Mouse (Mus musculus): ENCODE measurements around the gene Itpr1.

Gene Itpr1

DNA sequence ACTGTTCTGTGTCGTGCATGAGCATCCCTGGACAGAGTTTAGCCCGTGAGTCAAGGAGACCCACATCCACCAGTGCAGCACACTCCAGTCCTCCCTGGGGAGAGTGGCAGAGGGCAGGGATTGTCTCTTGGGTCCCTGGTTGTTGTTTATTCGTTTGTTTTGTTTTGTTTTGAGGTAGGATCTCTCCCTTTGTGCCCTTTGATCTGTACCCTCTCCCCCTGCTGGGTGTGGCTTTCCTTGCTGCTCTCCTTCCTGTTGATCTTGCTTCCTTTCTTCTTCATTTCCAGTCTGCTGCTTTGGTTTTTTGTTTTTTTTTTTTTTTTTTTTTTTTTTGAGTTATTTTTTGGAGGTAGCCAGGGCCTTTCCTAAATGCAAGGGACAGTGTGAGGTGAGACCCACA lies 299.2 kb downstream of the Itpr1 start:
- no peak for DNase-seq (ENCODE audit: low spot score in 2 of 2)

- DNase-seq (ENCODE audit: low spot score in 2 of 2): no peak
Observed at GRCm38 (mm10) chr6:108512994-108513393, 300.1 kb downstream of the Itpr1 start.

DNA sequence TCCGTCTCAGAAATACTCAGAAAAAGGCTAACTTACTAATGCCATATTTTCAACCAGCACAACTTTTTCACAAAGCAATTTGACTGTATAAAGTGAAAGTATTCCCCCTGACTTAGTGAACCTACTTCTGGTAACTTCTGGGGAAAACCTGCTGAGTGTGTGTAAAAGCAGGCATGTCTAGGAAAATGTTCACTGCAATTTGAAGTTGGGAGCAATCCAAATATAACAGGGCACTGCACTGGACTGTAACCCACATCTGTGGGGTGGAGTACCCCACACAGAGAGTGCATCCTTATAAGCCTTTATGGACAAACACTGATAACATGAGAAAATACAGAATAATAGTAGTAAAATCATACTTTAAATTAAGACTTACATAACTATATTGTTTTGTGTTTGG lies 303.4 kb downstream of the Itpr1 start:
- no peak for DNase-seq (ENCODE audit: low spot score in 2 of 2)

GRCm38 (mm10) chr6:108517241-108517981 lies 304.5 kb downstream of the Itpr1 start:
- no peak for DNase-seq (ENCODE audit: low spot score in 2 of 2)

GRCm38 (mm10) chr6:108517986-108518385 lies 305.1 kb downstream of the Itpr1 start:
- no peak for DNase-seq (ENCODE audit: low spot score in 2 of 2)

DNA sequence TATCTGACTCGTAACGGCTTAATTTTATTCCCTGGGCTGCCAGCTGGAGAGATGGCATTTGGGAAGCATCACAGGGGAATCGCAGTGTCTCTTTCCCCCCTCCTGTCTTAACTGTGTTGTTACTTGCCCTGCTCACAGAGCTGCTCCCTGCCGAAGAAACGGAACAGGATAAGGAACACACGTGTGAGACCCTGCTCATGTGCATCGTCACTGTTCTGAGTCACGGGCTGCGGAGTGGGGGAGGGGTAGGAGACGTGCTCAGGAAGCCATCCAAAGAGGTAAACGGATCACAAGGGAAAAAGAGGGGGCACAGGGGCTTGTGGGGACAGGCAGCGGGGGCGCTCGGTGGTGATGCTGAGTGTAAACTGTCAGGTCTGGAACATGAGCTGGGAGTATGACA lies 305.7 kb downstream of the Itpr1 start:
- DNase-seq (ENCODE audit: low spot score in 2 of 2): no peak

GRCm38 (mm10) chr6:108519327-108519726 lies 306.4 kb downstream of the Itpr1 start:
- DNase-seq (ENCODE audit: low spot score in 2 of 2): no peak

- no peak for DNase-seq (ENCODE audit: low spot score in 2 of 2)
Observed at GRCm38 (mm10) chr6:108523956-108524616, 311.2 kb downstream of the Itpr1 start.

DNA sequence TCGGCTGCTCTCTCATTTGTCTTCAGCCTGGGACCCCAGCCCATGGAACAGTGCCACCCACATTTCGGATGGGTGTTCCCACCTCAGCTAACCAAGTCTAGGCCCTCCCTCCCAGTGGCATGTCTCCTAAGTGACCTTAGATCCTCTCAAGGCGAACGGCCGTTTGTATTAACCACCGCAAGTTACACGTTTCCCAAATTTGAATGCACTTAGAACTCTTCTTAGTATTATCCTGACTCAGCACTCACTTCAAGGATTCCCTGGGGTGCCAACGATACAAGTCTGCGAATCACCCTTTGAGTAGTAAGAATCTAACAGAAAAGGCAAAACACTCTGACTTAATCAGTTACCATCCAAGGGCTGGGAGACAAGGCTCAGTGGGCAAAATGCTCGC lies 311.7 kb downstream of the Itpr1 start:
- no peak for DNase-seq (ENCODE audit: low spot score in 2 of 2)

- DNase-seq (ENCODE audit: low spot score in 2 of 2): no peak
Observed at GRCm38 (mm10) chr6:108527560-108527959, 314.7 kb downstream of the Itpr1 start.

GRCm38 (mm10) chr6:108527993-108528392 lies 315.1 kb downstream of the Itpr1 start:
- no peak for DNase-seq (ENCODE audit: low spot score in 2 of 2)

DNA sequence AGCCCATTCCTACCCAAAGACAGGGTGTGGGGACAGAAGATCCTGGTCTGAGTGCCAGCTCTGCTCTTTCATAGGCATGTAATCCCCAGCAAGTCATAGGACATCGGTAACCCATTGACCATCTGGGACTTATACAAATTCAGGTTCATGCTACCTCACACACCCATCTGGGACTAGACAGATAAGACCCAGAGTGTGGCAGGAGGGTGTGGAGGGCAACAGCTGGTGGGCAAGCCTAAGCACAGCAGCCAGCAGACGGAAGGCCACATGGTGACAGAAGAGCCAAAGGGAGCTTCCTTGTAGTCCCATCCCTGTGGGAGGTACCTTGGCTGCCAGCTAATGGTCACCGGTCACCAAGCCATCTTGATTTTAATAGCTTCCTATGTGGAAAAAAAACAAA lies 316.3 kb downstream of the Itpr1 start:
- peak; percentile 74 to 82 for DNase-seq (ENCODE audit: low spot score in 2 of 2)

DNA sequence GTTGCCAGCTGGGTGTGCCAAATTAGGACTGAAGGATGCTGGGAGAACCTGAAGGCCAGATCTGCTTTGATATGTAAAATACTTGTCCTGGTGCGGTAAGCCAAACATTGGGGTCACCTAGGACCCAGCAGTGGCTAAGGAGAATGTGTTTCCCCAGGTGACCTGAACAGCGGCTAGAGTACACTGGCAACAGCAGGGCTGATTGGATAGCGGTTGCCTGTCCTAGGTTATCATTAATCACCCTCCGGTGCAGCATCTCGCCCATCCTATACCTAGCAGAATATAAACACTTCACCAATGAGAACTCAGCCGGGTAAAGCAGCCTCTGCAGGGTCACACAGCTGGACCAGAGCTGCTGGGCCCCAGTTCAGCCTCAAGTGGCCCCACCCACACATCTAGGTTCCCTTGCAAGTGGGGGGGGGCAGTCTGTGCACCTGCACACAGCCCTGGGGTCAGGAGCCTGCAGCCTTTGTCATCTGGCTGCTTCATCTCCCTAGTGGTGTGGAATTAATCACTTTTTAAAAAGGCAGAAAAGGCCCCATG lies 318.0 kb downstream of the Itpr1 start:
- peak in 1 of 2 experiments; percentile 29 for DNase-seq (ENCODE audit: low spot score in 2 of 2)

DNA sequence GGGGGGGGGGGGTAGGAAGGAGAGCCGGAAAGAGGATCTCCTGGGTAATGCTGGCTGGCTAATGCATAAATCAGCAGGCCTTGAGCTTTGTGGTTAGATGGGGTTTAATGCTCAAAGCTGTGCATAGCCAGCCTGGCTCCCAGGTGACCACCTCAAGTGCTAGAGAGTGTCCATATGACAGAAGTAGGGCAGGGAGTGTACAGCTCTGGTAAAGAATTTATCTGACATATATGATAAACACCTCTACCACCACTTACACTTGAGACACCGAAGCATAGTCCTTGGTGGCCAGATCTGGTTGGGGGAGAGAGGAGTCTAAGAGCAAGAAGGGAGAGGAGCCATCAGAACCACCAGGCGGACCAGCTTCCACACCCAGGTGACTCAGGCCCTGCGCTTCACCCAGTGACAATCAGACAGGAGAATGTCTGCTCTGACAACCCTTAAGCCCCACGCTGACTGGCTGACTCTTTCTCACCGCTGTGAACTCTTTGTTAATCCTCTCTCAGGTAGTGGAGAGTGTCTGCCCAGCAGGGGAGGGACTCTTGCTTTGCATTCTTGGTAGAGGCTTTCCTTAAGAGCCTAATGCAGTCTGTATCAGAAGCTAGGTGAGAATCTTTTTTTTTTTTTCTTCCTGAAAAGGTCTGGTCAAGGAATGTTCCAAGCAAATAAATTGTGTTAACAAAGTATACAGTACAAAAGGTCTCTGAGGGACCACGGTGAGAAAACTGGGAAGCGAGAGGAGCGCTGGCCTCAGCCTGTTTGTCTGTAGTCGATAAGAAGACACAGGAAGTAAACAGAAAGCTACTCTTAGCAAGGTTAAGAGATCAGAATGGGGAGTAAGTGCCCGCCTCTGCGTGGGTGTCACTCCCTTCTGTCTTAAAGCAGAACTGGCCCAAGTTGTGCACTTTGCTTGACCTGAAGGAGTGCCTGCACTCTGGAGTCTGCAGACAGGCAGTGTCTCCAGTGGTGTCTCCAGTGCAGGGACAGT lies 318.7 kb downstream of the Itpr1 start:
- DNase-seq (ENCODE audit: low spot score in 2 of 2): peak; percentile 49 to 77

- peak in 1 of 2 experiments; percentile 50 for DNase-seq (ENCODE audit: low spot score in 2 of 2)
Observed at GRCm38 (mm10) chr6:108532486-108533179, 319.7 kb downstream of the Itpr1 start.

DNA sequence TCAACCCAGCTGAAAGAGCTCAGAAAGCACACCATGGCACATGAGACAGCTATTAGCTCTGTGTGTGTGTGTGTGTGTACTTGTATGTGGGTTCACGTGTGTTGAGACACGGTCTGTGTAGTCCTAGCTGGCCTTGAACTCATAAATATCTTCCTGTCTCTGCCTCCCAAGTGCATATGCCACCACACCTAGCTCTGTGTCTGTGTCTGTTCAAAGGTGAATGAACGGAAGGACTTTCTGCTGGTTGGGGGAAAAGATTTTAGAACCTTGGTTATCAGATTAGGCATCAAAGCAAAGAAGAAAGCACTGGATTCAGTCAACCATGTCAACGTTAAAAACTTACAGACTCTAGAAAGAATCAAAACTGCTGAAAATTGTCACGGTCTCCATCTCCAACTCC lies 321.2 kb downstream of the Itpr1 start:
- no peak for DNase-seq (ENCODE audit: low spot score in 2 of 2)

DNA sequence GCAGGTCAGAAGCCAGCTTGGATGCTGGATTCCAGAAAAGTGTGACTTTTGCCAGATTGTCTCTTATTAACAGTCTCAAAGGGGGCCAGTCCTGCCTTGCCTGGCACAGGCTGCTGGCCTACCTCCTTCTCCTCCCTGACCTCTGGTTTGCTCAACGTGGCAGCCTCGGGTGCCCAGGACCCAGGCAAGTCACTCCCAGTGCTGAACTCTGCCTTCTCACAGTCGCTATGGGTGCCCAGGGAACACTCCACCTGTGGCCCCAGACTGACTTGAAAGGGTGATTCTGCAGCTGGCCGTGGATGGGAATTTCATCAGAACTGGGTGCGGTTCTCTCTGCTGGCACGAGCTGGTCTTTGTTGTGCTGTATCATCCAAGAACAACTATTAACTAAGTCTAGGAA lies 321.7 kb downstream of the Itpr1 start:
- no peak for DNase-seq (ENCODE audit: low spot score in 2 of 2)

GRCm38 (mm10) chr6:108535309-108535708 lies 322.4 kb downstream of the Itpr1 start:
- DNase-seq (ENCODE audit: low spot score in 2 of 2): no peak

GRCm38 (mm10) chr6:108536546-108537317 lies 323.8 kb downstream of the Itpr1 start:
- peak in 1 of 2 experiments; percentile 42 for DNase-seq (ENCODE audit: low spot score in 2 of 2)

GRCm38 (mm10) chr6:108538406-108538805 lies 325.5 kb downstream of the Itpr1 start:
- DNase-seq (ENCODE audit: low spot score in 2 of 2): no peak
